Comparison of ENCODE assay signal across 9 mouse cellular contexts in the genomic region with DNA sequence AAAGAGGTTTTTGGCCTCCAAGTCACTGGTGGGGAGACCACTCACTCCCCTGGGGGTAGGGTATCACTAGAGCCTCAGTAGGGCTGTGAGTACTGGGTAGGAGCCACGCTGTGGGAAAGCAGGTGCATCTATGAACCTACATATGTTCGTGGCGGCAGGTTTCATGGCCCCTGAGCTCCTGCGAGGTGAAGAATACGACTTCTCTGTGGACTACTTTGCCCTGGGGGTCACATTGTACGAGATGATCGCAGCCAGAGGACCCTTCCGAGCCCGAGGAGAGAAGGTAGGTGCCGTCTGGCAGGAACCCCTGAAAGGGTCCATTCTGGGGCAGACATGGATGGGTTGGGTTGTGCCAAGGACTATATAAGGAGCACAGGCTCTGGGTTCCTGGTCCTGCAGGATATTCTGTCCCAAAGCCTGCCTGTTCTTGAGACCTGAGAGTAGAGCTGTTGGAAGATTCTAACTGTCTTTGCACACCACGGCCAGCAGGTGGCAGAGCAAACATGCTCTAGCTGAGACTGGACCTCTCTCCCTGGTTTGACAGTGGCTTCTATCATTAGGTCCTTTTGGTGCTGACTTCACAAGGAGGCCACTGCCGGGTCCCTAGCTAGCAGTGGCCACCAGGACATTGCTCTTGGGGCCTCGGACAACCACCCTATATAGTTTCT. TPM values are rescaled to one million over a fixed set of nuclear protein-coding genes. Genes with fewer than 3 reads are reported as not detected.
A peak's percentile ranks its signal among the peaks of the same experiment; 100 is the strongest.
DNase-seq lines count a peak whose midpoint lies in the region; ATAC-seq and TF ChIP-seq lines count a peak whose summit lies in the region.
"Had no signal": no experiment of that assay in that cellular context is flagged by ENCODE, and none has a peak within 500 bp of the region (broad histone marks: within the 10 kb centered on the region; RNA-seq: fewer than 3 reads in every experiment).

No protein-coding gene starts in this region.

- no peaks in the 10 kb centered on the region for H3K9me3 ChIP-seq in G1E (replicated peaks)
- H3K9me3 ChIP-seq: liver, embryonic 15.5 days had no signal

- H3K4me1 ChIP-seq in G1E (ENCODE audit: insufficient read depth, low read depth, low read length), result no peaks in the 10 kb centered on the region
- H3K4me1 ChIP-seq: liver, embryonic 15.5 days had no signal

- WGBS in large intestine, adult 2 months, result 60% methylated on average over 13 of the region's 13 CpGs

- H3K27me3 ChIP-seq in G1E (ENCODE audit: insufficient read depth, low read length), result peaks cover 27% of the 10 kb centered on the region
- H3K27me3 ChIP-seq: liver, embryonic 15.5 days had no signal

- no peaks in the 10 kb centered on the region for H3K36me3 ChIP-seq in G1E (replicated peaks)
- H3K36me3 ChIP-seq: liver, embryonic 15.5 days had no signal

- peak; percentile 57 for DNase-seq in gastrocnemius, adult 18-20 months (ENCODE audit: low spot score)
- DNase-seq in gastrocnemius, postnatal 25 days, result no peak
- peak; percentile 36 for DNase-seq in G1E (ENCODE audit: low spot score)
- peak; percentile 39 for DNase-seq in cerebellum, adult 11 months
- peak; percentile 71 for DNase-seq in gastrocnemius, postnatal 10 days
- DNase-seq in large intestine, adult 2 months (ENCODE audit: low read depth, low spot score), result peak; percentile 22
- peak; percentile 51 for DNase-seq in lung, postnatal 36 days
- DNase-seq in right cerebral cortex, postnatal 4 days, result peak; percentile 74

- H3K4me3 ChIP-seq in G1E (ENCODE audit: low read depth, low read length), result no peak overlapping the region
- H3K4me3 ChIP-seq: liver, embryonic 15.5 days had no signal

- peak; percentile 34; the same call in 1 of the 2 replicates for ATAC-seq in G1E (ENCODE audit: extremely low read depth, insufficient number of reproducible peaks, low FRiP score, poor library complexity, severe bottlenecking)

- TF ChIP-seq CTCF in G1E (IDR thresholded peaks at IDR 0.05; ENCODE audit: low read depth, low read length), result peak; percentile 76

RNA-seq across cellular contexts. Expression of gene Grk1, which starts 8.1 kb away (rescaled TPM):
- total RNA-seq in gastrocnemius, adult 18-20 months (2021), result not detected
- total RNA-seq in gastrocnemius, postnatal 25 days (2021), result under 1 TPM in 1 of 2 experiments, not detected in 1; 0.05 TPM
- not detected in 2 replicates for total RNA-seq in G1E (2014; fragmentation: Nextera tagmentation)
- total RNA-seq in G1E (2017), result 0.05 and 0.06 TPM in 2 replicates
- 0.01 TPM in 1 of 2 replicates, not detected in the other for polyA plus RNA-seq in G1E (2012)
- under 1 TPM; 0.02 TPM for total RNA-seq in gastrocnemius, postnatal 10 days (2021)
- polyA plus RNA-seq in large intestine, adult 2 months (2012; rRNA removed), result not detected in 2 replicates
- polyA plus RNA-seq: liver, embryonic 15.5 days had no signal

RNA-seq across cellular contexts. Expression of gene Atp4b, which starts 16.4 kb away (rescaled TPM):
- total RNA-seq in gastrocnemius, adult 18-20 months (2021), result not detected
- total RNA-seq in gastrocnemius, postnatal 25 days (2021), result not detected
- total RNA-seq in G1E (2014; fragmentation: Nextera tagmentation), result not detected in 2 replicates
- 0.33 TPM in 1 of 2 replicates, not detected in the other for total RNA-seq in G1E (2017)
- polyA plus RNA-seq in G1E (2012), result not detected in 2 replicates
- not detected for total RNA-seq in gastrocnemius, postnatal 10 days (2021)
- polyA plus RNA-seq in large intestine, adult 2 months (2012; rRNA removed), result 0.23 and 0.52 TPM in 2 replicates
- polyA plus RNA-seq: liver, embryonic 15.5 days had no signal

RNA-seq across cellular contexts. Expression of gene Tmem255b, which starts 22.0 kb away (rescaled TPM):
- total RNA-seq in gastrocnemius, adult 18-20 months (2021), result 1 to 10 TPM; 1.3 to 2.8 TPM
- 1 to 10 TPM; 3.5 to 3.9 TPM for total RNA-seq in gastrocnemius, postnatal 25 days (2021)
- total RNA-seq in G1E (2014; fragmentation: Nextera tagmentation), result not detected in 2 replicates
- total RNA-seq in G1E (2017), result not detected in 2 replicates
- not detected in 2 replicates for polyA plus RNA-seq in G1E (2012)
- 1 to 10 TPM; 3.9 to 7.5 TPM for total RNA-seq in gastrocnemius, postnatal 10 days (2021)
- 4.1 and 4.9 TPM in 2 replicates for polyA plus RNA-seq in large intestine, adult 2 months (2012; rRNA removed)
- polyA plus RNA-seq: liver, embryonic 15.5 days had no signal
